Mouse (Mus musculus): ENCODE data around the gene Zmynd8. TPM values are rescaled to one million over a fixed set of nuclear protein-coding genes. Genes with fewer than 3 reads are reported as not detected.
A peak's percentile ranks its signal among the peaks of the same experiment; 100 is the strongest.

Zmynd8 gene
- total and polyA plus RNA-seq, 3 experiments: 30.3 to 89.2 (median 41.6) TPM

DNA sequence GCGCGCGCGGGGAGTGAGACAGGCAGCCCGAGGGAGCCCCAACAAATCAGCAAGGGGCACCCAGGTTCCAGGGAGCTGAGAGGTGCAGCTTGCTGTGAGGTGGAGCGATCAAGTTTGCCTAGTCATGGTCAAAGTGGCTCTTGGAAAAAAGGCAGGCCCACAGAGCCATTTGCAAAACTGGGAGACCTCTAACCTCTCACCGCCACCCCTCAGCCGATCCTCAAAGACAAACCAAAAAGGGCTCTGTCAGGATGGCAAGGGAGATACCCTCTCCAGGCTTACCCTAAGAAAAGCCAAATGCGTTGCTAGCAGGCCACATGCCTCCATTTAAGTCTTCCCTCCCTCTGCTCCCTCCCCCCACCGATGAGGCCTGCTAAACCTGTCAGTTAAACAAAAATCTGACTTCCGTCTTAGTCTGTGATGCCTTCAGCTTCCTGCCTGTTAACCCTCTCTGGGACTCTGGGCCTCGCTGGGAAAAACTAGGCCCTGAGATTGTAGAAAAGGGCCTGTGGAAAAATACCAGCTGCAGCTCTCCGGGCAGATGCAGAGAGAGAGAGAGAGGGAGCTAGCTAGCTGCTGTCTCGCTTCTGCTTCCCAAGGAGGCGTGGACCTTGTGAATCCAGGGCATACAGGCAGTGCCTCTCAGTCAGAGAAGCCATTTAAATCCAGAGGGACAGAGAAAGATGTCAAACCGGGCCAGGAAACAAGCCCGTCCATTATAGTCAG lies 13.4 kb downstream of the Zmynd8 start (continued):
- TF ChIP-seq USF1 (IDR thresholded peaks at IDR 0.05; ENCODE audit: low read depth, low read length) (no peak), POLR2AphosphoS5 (IDR thresholded peaks at IDR 0.05; ENCODE audit: borderline replicate concordance, low read depth, low read length) (0 out of 2 replicates have a peak, but pooled peaks have one; percentile 40), RAD21 (IDR thresholded peaks at IDR 0.05; ENCODE audit: low read depth, low read length) (no peak), TBP (IDR thresholded peaks at IDR 0.05; ENCODE audit: low read depth, low read length) (peak; percentile 70), TCF12 (IDR thresholded peaks at IDR 0.05; ENCODE audit: low read depth, low read length) (peak; percentile 10; the same call in 1 of the 2 replicates), MXI1 (IDR thresholded peaks at IDR 0.05; ENCODE audit: low read depth, low read length) (peak; percentile 72), ZKSCAN1 (IDR thresholded peaks at IDR 0.05; ENCODE audit: low read depth, low read length) (no peak), CHD1 (IDR thresholded peaks at IDR 0.05; ENCODE audit: low read depth, low read length) (peak; percentile 76; the same call in 1 of the 2 replicates), MEF2A (IDR thresholded peaks at IDR 0.05; ENCODE audit: extremely low read depth, insufficient replicate concordance, low read depth, low read length, poor library complexity, severe bottlenecking) (no peak), USF2 (IDR thresholded peaks at IDR 0.05; ENCODE audit: borderline replicate concordance in 1 of 2, insufficient read depth in 1 of 2, low read depth in 1 of 2, low read length in 2 of 2) (no peak), MYC (IDR thresholded peaks at IDR 0.05; ENCODE audit: low read depth, low read length) (peak; percentile 89), POLR2AphosphoS2 (IDR thresholded peaks at IDR 0.05; ENCODE audit: low read length) (no peak)

- H3K9me3 ChIP-seq (replicated peaks; ENCODE audit: insufficient read depth, low read length): no peaks in the 10 kb centered on the region
- H3K36me3 ChIP-seq (ENCODE audit: control insufficient read depth in 1 of 2, insufficient read depth in 2 of 2, low read length in 2 of 2): peaks cover 0 to 57% of the 10 kb centered on the region in 2 experiments; a peak in 2 of 4 replicates
- no peaks in the 10 kb centered on the region for H3K27me3 ChIP-seq (ENCODE audit: control insufficient read depth in 1 of 2, insufficient read depth in 2 of 2, low read length in 2 of 2)
- H3K9ac ChIP-seq (ENCODE audit: control insufficient read depth, low read depth, low read length, poor library complexity, severe bottlenecking): peak overlapping the region; percentile 97
- H3K4me1 ChIP-seq (ENCODE audit: control insufficient read depth in 1 of 2, insufficient read depth in 2 of 2, low read length in 2 of 2): peaks cover 28 to 60% of the 10 kb centered on the region in 2 experiments
- H3K79me2 ChIP-seq (ENCODE audit: control insufficient read depth, insufficient read depth, low read length, poor library complexity): peaks cover 73% of the 10 kb centered on the region
- H3K4me3 ChIP-seq (ENCODE audit: control insufficient read depth in 1 of 2, insufficient read depth in 1 of 2, low read depth in 2 of 2, low read length in 2 of 2): peak overlapping the region; percentile 55 to 74
- DNase-seq (ENCODE audit: low read depth, low spot score): peak; percentile 97
- peak overlapping the region; percentile 100 for H3K27ac ChIP-seq (ENCODE audit: control insufficient read depth, low read depth, low read length)
- TF ChIP-seq USF2 (IDR thresholded peaks at IDR 0.05; ENCODE audit: borderline replicate concordance in 1 of 2, insufficient read depth in 1 of 2, low read depth in 1 of 2, low read length in 2 of 2): no peak
- TF ChIP-seq RAD21 (IDR thresholded peaks at IDR 0.05; ENCODE audit: low read depth, low read length): no peak
- no peak for TF ChIP-seq USF1 (IDR thresholded peaks at IDR 0.05; ENCODE audit: low read depth, low read length)
- peak; percentile 81 for TF ChIP-seq HCFC1 (IDR thresholded peaks at IDR 0.05; ENCODE audit: low read depth, low read length)
- no peak for TF ChIP-seq ZKSCAN1 (IDR thresholded peaks at IDR 0.05; ENCODE audit: low read depth, low read length)
- no peak for TF ChIP-seq E2F4 (IDR thresholded peaks at IDR 0.05; ENCODE audit: borderline replicate concordance, low read depth, low read length)
- peak; percentile 14; the same call in 1 of the 2 replicates for TF ChIP-seq BHLHE40 (IDR thresholded peaks at IDR 0.05; ENCODE audit: borderline replicate concordance, low read depth, low read length)
- TF ChIP-seq TAL1 (IDR thresholded peaks at IDR 0.05; ENCODE audit: low read length): no peak
- TF ChIP-seq EP300 (IDR thresholded peaks at IDR 0.05; ENCODE audit: low read depth in 1 of 2, low read length in 2 of 2): 0 out of 4 replicates have a peak, but pooled peaks of 1 of the 2 experiments have one; percentile 12
- no peak; the same call in 1 of the 2 replicates for TF ChIP-seq MAX (IDR thresholded peaks at IDR 0.05; ENCODE audit: low read length)
- no peak; the same call in 1 of the 2 replicates for TF ChIP-seq CHD1 (IDR thresholded peaks at IDR 0.05; ENCODE audit: low read depth, low read length)
- TF ChIP-seq MXI1 (IDR thresholded peaks at IDR 0.05; ENCODE audit: low read depth, low read length): 0 out of 2 replicates have a peak, but pooled peaks have one; percentile 19
- no peak for TF ChIP-seq UBTF (IDR thresholded peaks at IDR 0.05; ENCODE audit: borderline replicate concordance, insufficient read depth, low read depth, low read length)
- TF ChIP-seq NELFE (IDR thresholded peaks at IDR 0.05; ENCODE audit: low read depth, low read length): peak; percentile 48; the same call in 1 of the 2 replicates
- TF ChIP-seq MYB (IDR thresholded peaks at IDR 0.05; ENCODE audit: low read depth, low read length): no peak
- no peak; the same call in 1 of the 2 replicates for TF ChIP-seq ZMIZ1 (IDR thresholded peaks at IDR 0.05; ENCODE audit: low read depth, low read length)
- no peak for TF ChIP-seq ZC3H11A (IDR thresholded peaks at IDR 0.05; ENCODE audit: low read depth, low read length)
- TF ChIP-seq MEF2A (IDR thresholded peaks at IDR 0.05; ENCODE audit: extremely low read depth, insufficient replicate concordance, low read depth, low read length, poor library complexity, severe bottlenecking): no peak
- no peak for TF ChIP-seq SMC3 (IDR thresholded peaks at IDR 0.05; ENCODE audit: low read depth, low read length)
- no peak for TF ChIP-seq ZNF384 (IDR thresholded peaks at IDR 0.05; ENCODE audit: low read depth, low read length)
- no peak for TF ChIP-seq JUND (IDR thresholded peaks at IDR 0.05; ENCODE audit: low read depth, low read length)
- TF ChIP-seq POLR2A (IDR thresholded peaks at IDR 0.05; ENCODE audit: control insufficient read depth in 1 of 2, insufficient read depth in 1 of 2, low read depth in 1 of 2, low read length in 2 of 2, poor library complexity in 1 of 2): peak; percentile 60 to 66
- peak; percentile 85; the same call in 1 of the 2 replicates for TF ChIP-seq GABPA (IDR thresholded peaks at IDR 0.05; ENCODE audit: low read depth, low read length)
- no peak for TF ChIP-seq MAFK (IDR thresholded peaks at IDR 0.05; ENCODE audit: borderline replicate concordance, low read depth, low read length)
- TF ChIP-seq TCF12 (IDR thresholded peaks at IDR 0.05; ENCODE audit: low read depth, low read length): no peak; the same call in 1 of the 2 replicates
These were observed 14.1 kb downstream of the Zmynd8 start for GRCm38 (mm10) chr2:165884577-165885224.

Data from MEL (cell line).